Comparison of ENCODE assay signal across 10 mouse cellular contexts in genomic region chr5:143009383-143009782, GRCm38 (mm10). TPM values are rescaled to one million over a fixed set of nuclear protein-coding genes. Genes with fewer than 3 reads are reported as not detected.
DNase-seq lines count a peak whose midpoint lies in the region; ATAC-seq and TF ChIP-seq lines count a peak whose summit lies in the region.
"Had no signal": no experiment of that assay in that cellular context is flagged by ENCODE, and none has a peak within 500 bp of the region (broad histone marks: within the 10 kb centered on the region; RNA-seq: fewer than 3 reads in every experiment).

No protein-coding gene starts in this region.

- TF ChIP-seq CTCF in gastrocnemius, adult 2 months (IDR thresholded peaks at IDR 0.05), result no peak

- H3K27ac ChIP-seq in gastrocnemius, adult 2 months, result peak overlapping the region; percentile 64
- H3K27ac ChIP-seq in embryonic facial prominence, embryonic 13.5 days, result peak overlapping the region; percentile 49
- H3K27ac ChIP-seq in hindbrain, embryonic 16.5 days (ENCODE audit: low read depth, low read length), result peak overlapping the region; percentile 6; the same call in 1 of the 2 replicates
- H3K27ac ChIP-seq in neural tube, embryonic 15.5 days (replicated peaks), result peak overlapping the region; percentile 61
- H3K27ac ChIP-seq in kidney, embryonic 16.5 days (ENCODE audit: low read length), result no peak overlapping the region

- peak overlapping the region; percentile 19 for H3K4me3 ChIP-seq in gastrocnemius, adult 2 months
- H3K4me3 ChIP-seq in embryonic facial prominence, embryonic 13.5 days, result no peak overlapping the region
- no peak overlapping the region for H3K4me3 ChIP-seq in hindbrain, embryonic 16.5 days (ENCODE audit: low read length)
- no peak overlapping the region for H3K4me3 ChIP-seq in neural tube, embryonic 15.5 days (replicated peaks)
- H3K4me3 ChIP-seq in kidney, embryonic 16.5 days (ENCODE audit: low read length), result no peak overlapping the region

- H3K9me3 ChIP-seq in embryonic facial prominence, embryonic 13.5 days, result no peaks in the 10 kb centered on the region
- no peaks in the 10 kb centered on the region for H3K9me3 ChIP-seq in hindbrain, embryonic 16.5 days (ENCODE audit: control insufficient read depth, low read length)
- H3K9me3 ChIP-seq in neural tube, embryonic 15.5 days (replicated peaks), result no peaks in the 10 kb centered on the region
- H3K9me3 ChIP-seq in kidney, embryonic 16.5 days (ENCODE audit: low read length), result no peaks in the 10 kb centered on the region

- H3K4me1 ChIP-seq in embryonic facial prominence, embryonic 13.5 days, result peaks cover 14% of the 10 kb centered on the region
- H3K4me1 ChIP-seq in hindbrain, embryonic 16.5 days (ENCODE audit: control insufficient read depth, insufficient read depth, low read depth, low read length), result peaks cover 2% of the 10 kb centered on the region; the same call in 1 of the 2 replicates
- peaks cover 8% of the 10 kb centered on the region; the same call in 1 of the 2 replicates for H3K4me1 ChIP-seq in neural tube, embryonic 15.5 days
- H3K4me1 ChIP-seq in kidney, embryonic 16.5 days (ENCODE audit: insufficient read depth, low read length), result no peaks in the 10 kb centered on the region

- intact Hi-C loops in gastrocnemius, adult 2 months (cut with DNase I), result no loop called here

- WGBS in embryonic facial prominence, embryonic 13.5 days, result 35% methylated on average over 11 of the region's 11 CpGs
- 38% methylated on average over 9 of the region's 11 CpGs for WGBS in hindbrain, embryonic 16.5 days
- WGBS in neural tube, embryonic 15.5 days, result 36% methylated on average over 11 of the region's 11 CpGs
- WGBS in kidney, embryonic 16.5 days, result 78% methylated on average over 10 of the region's 11 CpGs

- DNase-seq in gastrocnemius, adult 2 months, result no peak
- no peak for DNase-seq in gastrocnemius, postnatal 4 days (ENCODE audit: low spot score in 2 of 2)
- no peak for DNase-seq in layer of hippocampus, adult 8-10 months (ENCODE audit: low spot score in 2 of 2)
- no peak for DNase-seq in left cerebral cortex, adult 9 months (ENCODE audit: low spot score in 2 of 2)
- DNase-seq: kidney, postnatal 10 days had no signal

- no peak for ATAC-seq in embryonic facial prominence, embryonic 13.5 days (ENCODE audit: insufficient number of reproducible peaks, insufficient read depth, low FRiP score, low TSS enrichment, low read depth)
- ATAC-seq in hindbrain, embryonic 16.5 days, result no peak
- no peak for ATAC-seq in neural tube, embryonic 15.5 days (ENCODE audit: low FRiP score)
- no peak for ATAC-seq in kidney, embryonic 16.5 days (ENCODE audit: low FRiP score, low TSS enrichment)
- ATAC-seq: CD4-positive, CD25-positive, alpha-beta regulatory T cell, adult 4 months had no signal

- no peaks in the 10 kb centered on the region for H3K27me3 ChIP-seq in embryonic facial prominence, embryonic 13.5 days
- H3K27me3 ChIP-seq in hindbrain, embryonic 16.5 days (replicated peaks; ENCODE audit: control insufficient read depth, insufficient read depth, low read length), result no peaks in the 10 kb centered on the region
- H3K27me3 ChIP-seq in neural tube, embryonic 15.5 days (replicated peaks), result no peaks in the 10 kb centered on the region
- no peaks in the 10 kb centered on the region for H3K27me3 ChIP-seq in kidney, embryonic 16.5 days (ENCODE audit: insufficient read depth, low read length)

- 0 out of 2 replicates have a peak overlapping the region, but pooled peaks have one; percentile 19 for H3K4me2 ChIP-seq in embryonic facial prominence, embryonic 13.5 days
- H3K4me2 ChIP-seq in hindbrain, embryonic 16.5 days (ENCODE audit: low read length), result no peak overlapping the region
- H3K4me2 ChIP-seq in neural tube, embryonic 15.5 days, result no peak overlapping the region
- no peak overlapping the region for H3K4me2 ChIP-seq in kidney, embryonic 16.5 days (replicated peaks; ENCODE audit: low read depth, low read length)

- H3K36me3 ChIP-seq in embryonic facial prominence, embryonic 13.5 days, result peaks cover 44% of the 10 kb centered on the region
- H3K36me3 ChIP-seq in hindbrain, embryonic 16.5 days (ENCODE audit: control insufficient read depth, insufficient read depth, low read length), result peaks cover 16% of the 10 kb centered on the region
- peaks cover 38% of the 10 kb centered on the region for H3K36me3 ChIP-seq in neural tube, embryonic 15.5 days
- H3K36me3 ChIP-seq in kidney, embryonic 16.5 days (ENCODE audit: insufficient read depth, low read length), result peaks cover 45% of the 10 kb centered on the region

- H3K9ac ChIP-seq in embryonic facial prominence, embryonic 13.5 days, result no peak overlapping the region
- H3K9ac ChIP-seq in hindbrain, embryonic 16.5 days (ENCODE audit: low read depth, low read length), result no peak overlapping the region
- H3K9ac ChIP-seq in neural tube, embryonic 15.5 days (replicated peaks), result no peak overlapping the region
- H3K9ac ChIP-seq in kidney, embryonic 16.5 days (replicated peaks; ENCODE audit: low read length), result no peak overlapping the region

RNA-seq across cellular contexts. Expression of gene Fscn1, which starts 49.2 kb away (rescaled TPM):
- 1 to 10 TPM; 4.4 to 7.3 TPM for total RNA-seq in gastrocnemius, adult 2 months (2021)
- total RNA-seq in gastrocnemius, postnatal 4 days (2021), result 100 to 1,000 TPM; 182 to 208 TPM
- polyA plus RNA-seq in embryonic facial prominence, embryonic 13.5 days (2015; fragmentation: Nextera tagmentation; extraction: Ambion mirVana), result 392 and 441 TPM in 2 replicates
- 478 and 522 TPM in 2 replicates for polyA plus RNA-seq in hindbrain, embryonic 16.5 days (2015; fragmentation: Nextera tagmentation; extraction: Ambion mirVana)
- 385 and 432 TPM in 2 replicates for polyA plus RNA-seq in neural tube, embryonic 15.5 days (2015; fragmentation: Nextera tagmentation; extraction: Ambion mirVana)
- total RNA-seq in layer of hippocampus, adult 8-10 months (2022), result 100 to 1,000 TPM; 150 to 174 (median 163) TPM
- polyA plus RNA-seq in kidney, embryonic 16.5 days (2015; fragmentation: Nextera tagmentation; extraction: Ambion mirVana), result 302 and 349 TPM in 2 replicates
